Mouse (Mus musculus) limb, embryonic 11.5 days (tissue): Measurements from ENCODE around the gene Nup93. TPM values are rescaled to one million over a fixed set of nuclear protein-coding genes. Genes with fewer than 3 reads are reported as not detected.

Experiments used
- ATAC-seq: fragments of 200-750 bp; cut with Nextera tagmentation; 2 replicates; pipeline ENCODE4 v1.8.0; 2017; ENCODE audit warnings: low read depth; ENCODE audit not compliant: insufficient number of reproducible peaks, low FRiP score, low TSS enrichment
- DNase-seq: peaks from one replicate; pipeline ENCODE4 v3.0.0-alpha.2; 2015; ENCODE audit warnings: low spot score
- H3K27ac ChIP-seq: fragments of 300-500 bp; sonication (generic); replicated peaks from 2 replicates; pipeline ENCODE4 v1.5.1; 2014; ENCODE audit warnings: low read depth, mild to moderate bottlenecking, low read length
- H3K27me3 ChIP-seq: fragments of 300-500 bp; sonication (generic); 2 replicates; pipeline ENCODE4 v1.6.1; 2014; ENCODE audit warnings: mild to moderate bottlenecking, low read length, mixed read lengths; ENCODE audit not compliant: control insufficient read depth, insufficient read depth
- H3K36me3 ChIP-seq: fragments of 300-500 bp; sonication (generic); 2 replicates; pipeline ENCODE4 v1.6.1; 2014; ENCODE audit warnings: mild to moderate bottlenecking, low read length, moderate library complexity, mixed read lengths; ENCODE audit not compliant: control insufficient read depth, insufficient read depth
- H3K4me1 ChIP-seq: fragments of 300-500 bp; sonication (generic); 2 replicates; pipeline ENCODE4 v1.6.1; 2014; ENCODE audit warnings: low read length, mixed read lengths; ENCODE audit not compliant: control insufficient read depth, insufficient read depth
- H3K4me2 ChIP-seq: fragments of 300-500 bp; sonication (generic); 2 replicates; pipeline ENCODE4 v1.6.1; 2014; ENCODE audit warnings: low read depth, mild to moderate bottlenecking, moderate library complexity; ENCODE audit not compliant: severe bottlenecking
- H3K4me3 ChIP-seq: fragments of 300-500 bp; sonication (generic); 2 replicates; pipeline ENCODE4 v1.5.1; 2014; ENCODE audit warnings: low read depth, low read length
- H3K9ac ChIP-seq: fragments of 300-500 bp; sonication (generic); 2 replicates; pipeline ENCODE4 v1.6.1; 2014; ENCODE audit warnings: mild to moderate bottlenecking, low read length
- H3K9me3 ChIP-seq: fragments of 300-500 bp; sonication (generic); 2 replicates; pipeline ENCODE4 v1.6.1; 2016; ENCODE audit warnings: low read length; ENCODE audit not compliant: control insufficient read depth
- WGBS: fragments of 180-500 bp; shearing (Covaris S2); extraction: QIAGEN DNeasy Blood & Tissue Kit; methylation state at CpG from one replicate; pipeline ENCODE4 v1.1.7; 2014; 5-methylcytosine and 5-hydroxymethylcytosine counted together
- polyA plus RNA-seq: library from polyadenylated mRNA; unstranded; fragments of >200 nt; fragmentation: Nextera tagmentation; extraction: Ambion mirVana; gene quantifications from 2 replicates; pipeline ENCODE4 v1.2.1, GENCODE M21; 2014

Nup93 gene
- polyA plus RNA-seq, 1 experiment from 2014 or later: 128 TPM

DNA sequence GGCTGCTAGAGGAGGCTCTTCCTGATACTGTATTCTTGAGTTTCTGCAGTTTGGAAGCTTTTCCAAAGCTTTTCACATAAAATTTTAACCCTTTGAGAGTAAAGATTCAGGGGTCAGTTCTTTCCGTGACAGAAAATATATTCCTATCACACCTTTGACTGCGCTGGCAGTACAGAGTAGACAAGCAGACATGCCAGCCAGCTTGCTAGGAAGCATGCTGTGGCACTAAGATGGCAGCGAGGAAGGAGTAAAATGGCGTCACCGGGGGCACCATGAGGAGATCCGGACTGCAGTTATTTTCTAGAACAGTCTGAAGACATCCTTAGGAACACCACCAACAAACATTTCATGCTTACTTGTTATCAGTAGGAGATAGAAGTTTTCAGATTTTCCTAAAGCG is 55.9 kb downstream of the Nup93 start:
- ATAC-seq (no peak), DNase-seq (no peak)
- Histone ChIP-seq H3K27ac (0 out of 2 replicates have a peak overlapping the region, but pooled peaks have one; percentile 1), H3K36me3 (no peaks in the 10 kb centered on the region), H3K4me2 (no peak overlapping the region), H3K9me3 (no peaks in the 10 kb centered on the region), H3K4me3 (no peak overlapping the region), H3K4me1 (peaks cover 5% of the 10 kb centered on the region), H3K9ac (no peak overlapping the region), H3K27me3 (no peaks in the 10 kb centered on the region)
- WGBS: 93% methylated on average over 7 of the region's 7 CpGs

DNA sequence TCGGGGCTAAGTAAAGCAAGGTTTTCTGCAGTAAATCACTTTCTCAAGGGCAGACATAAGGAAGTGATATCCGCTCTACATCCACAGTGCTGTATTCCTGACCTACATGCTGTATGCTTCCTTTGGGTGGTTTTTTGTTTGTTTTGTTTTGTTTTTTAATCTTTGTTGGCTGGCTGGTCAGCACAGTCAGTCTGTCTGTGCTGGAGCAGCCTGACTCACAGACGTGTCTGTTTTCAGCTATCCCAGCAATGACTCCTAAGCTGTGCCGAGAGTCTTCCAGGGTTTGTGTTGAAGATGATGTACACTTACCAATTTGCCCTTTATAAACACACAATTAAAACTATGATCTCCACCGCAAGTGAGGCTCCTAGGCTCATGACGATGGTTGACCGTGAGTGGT is 56.7 kb downstream of the Nup93 start:
- Histone ChIP-seq H3K4me2 (no peak overlapping the region), H3K36me3 (no peaks in the 10 kb centered on the region), H3K9me3 (no peaks in the 10 kb centered on the region), H3K4me1 (peaks cover 5% of the 10 kb centered on the region), H3K4me3 (no peak overlapping the region), H3K9ac (no peak overlapping the region), H3K27ac (no peak overlapping the region), H3K27me3 (no peaks in the 10 kb centered on the region)
- WGBS: 90% methylated on average over 7 of the region's 7 CpGs
- no peak for DNase-seq
- ATAC-seq: no peak

DNA sequence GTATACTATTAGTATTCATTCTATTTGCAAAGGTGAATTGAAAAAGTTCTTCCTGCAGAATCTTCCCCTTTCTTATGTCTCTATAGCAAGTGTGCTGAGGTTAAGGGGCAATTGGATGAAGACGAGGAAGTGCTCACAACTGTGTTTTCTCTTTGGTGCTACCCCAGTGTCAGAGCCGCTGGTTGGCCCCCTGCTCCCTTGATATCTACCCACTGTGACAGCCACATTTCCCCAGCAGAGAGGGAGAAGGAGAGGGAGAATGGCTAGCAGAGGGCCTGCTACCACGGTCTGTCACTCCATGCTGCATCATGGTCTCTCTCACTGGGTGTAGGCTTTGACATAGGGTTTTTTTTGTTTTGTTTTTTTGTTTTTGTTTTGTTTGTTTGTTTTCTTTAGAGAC is 58.2 kb downstream of the Nup93 start:
- peaks cover 5% of the 10 kb centered on the region for H3K4me1 ChIP-seq
- H3K36me3 ChIP-seq: no peaks in the 10 kb centered on the region
- H3K4me2 ChIP-seq: no peak overlapping the region
- no peak overlapping the region for H3K27ac ChIP-seq
- DNase-seq (no peak), ATAC-seq (no peak)
- 86% methylated on average over 3 of the region's 3 CpGs for WGBS
- H3K9ac ChIP-seq: no peak overlapping the region
- no peaks in the 10 kb centered on the region for H3K27me3 ChIP-seq
- H3K4me3 ChIP-seq: no peak overlapping the region
- no peaks in the 10 kb centered on the region for H3K9me3 ChIP-seq

DNA sequence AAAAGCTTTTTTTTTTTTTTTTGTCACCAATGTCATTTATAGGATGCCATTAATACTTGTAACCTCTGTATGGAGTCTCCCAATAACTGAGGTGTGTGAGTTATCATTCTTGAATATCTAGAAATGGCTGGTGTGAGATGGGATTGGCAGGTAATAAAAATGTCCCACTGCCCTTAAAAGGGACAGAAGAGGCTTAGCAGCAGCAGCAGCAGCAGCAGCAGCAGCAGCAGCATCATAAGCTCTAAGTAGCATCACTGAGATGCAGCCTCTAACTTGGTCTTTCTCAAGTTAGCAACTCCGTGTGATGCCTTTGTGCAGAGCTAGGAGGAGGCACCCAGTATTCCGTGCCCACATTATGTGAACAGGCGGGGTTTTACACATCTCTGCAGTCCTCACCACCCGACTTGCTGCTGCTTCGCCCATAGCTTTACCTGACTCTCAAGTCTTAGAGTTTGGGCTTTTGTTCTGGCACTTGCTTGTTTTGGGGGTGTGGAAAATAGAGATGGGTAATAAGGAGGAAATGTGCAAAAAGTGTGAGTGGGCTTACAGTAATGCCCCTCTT is 59.0 kb downstream of the Nup93 start:
- H3K36me3 ChIP-seq: no peaks in the 10 kb centered on the region
- H3K9ac ChIP-seq: no peak overlapping the region
- no peak overlapping the region for H3K4me3 ChIP-seq
- peaks cover 5% of the 10 kb centered on the region for H3K4me1 ChIP-seq
- DNase-seq (no peak), ATAC-seq (no peak)
- no peak overlapping the region for H3K27ac ChIP-seq
- WGBS: 82% methylated on average over 5 of the region's 5 CpGs
- no peaks in the 10 kb centered on the region for H3K27me3 ChIP-seq
- H3K4me2 ChIP-seq: no peak overlapping the region
- no peaks in the 10 kb centered on the region for H3K9me3 ChIP-seq

DNA sequence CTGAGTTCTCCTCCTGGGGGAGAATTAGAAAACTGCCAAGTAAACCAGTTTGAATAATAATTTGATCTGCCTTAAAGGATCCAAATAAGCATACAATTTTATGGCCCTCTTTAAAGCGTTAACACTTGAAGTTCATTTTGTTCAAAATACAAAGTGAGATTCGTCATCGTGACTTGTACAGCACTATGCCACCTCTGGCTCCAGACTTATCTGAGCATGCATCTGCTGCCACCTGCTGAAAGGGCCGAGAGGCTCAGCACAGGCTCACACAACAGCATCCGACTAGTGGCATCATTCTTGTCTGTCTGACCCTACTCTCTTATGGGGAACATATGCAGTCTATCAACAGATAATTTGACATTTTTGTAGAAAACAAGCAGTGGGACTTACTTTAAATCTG is 59.7 kb downstream of the Nup93 start:
- Histone ChIP-seq H3K27me3 (no peaks in the 10 kb centered on the region), H3K9ac (no peak overlapping the region), H3K4me2 (no peak overlapping the region), H3K27ac (no peak overlapping the region), H3K4me3 (no peak overlapping the region), H3K9me3 (no peaks in the 10 kb centered on the region), H3K4me1 (peaks cover 5% of the 10 kb centered on the region), H3K36me3 (no peaks in the 10 kb centered on the region)
- DNase-seq (no peak), ATAC-seq (no peak)
- WGBS: 81% methylated on average over 5 of the region's 5 CpGs

DNA sequence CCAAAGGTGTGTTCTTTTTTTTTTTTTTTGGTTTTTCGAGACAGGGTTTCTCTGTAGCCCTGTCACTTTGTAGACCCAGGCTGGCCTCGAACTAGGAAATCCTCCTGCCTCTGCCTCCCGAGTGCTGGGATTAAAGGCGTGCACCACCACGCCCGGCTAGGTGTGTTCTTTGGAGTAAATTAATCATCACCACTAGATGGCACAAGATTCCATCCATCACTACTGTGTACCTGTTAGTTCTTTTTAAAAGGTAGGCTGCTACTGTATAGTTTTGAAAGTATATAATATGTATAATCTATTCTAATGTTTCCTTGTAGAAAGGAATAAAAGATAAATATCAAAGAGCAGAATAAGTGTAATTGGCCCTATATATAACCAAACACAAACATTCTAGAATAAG is 63.9 kb downstream of the Nup93 start:
- no peak for ATAC-seq
- H3K9me3 ChIP-seq: no peaks in the 10 kb centered on the region

DNA sequence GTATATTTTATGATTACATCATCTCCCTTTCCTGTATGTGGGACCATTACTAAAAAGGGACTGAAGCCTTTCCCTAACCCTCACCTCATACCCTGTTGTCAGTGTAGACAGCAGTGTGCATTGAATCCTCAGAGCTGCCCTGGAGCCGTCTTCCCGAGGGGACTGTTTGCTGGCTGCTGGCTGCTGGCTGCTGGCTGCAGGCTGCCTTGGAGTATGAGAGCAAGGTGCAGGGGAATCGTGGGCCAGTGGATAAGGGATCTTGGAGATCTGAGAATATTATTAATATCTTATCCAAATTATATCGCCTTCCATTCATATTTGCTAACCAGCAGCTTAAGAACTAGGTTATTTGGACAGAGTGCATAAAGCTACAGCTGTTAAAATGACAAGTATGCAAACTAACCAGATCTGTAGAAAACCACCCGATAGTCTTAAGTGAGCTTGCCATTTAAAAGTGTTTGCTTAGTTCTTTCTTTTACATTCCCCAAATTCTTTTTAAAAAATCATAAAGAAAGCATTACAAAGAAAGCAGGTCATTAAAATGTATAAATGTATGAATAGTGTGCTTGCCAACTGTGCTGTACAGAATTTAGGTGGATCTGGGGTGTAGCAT is 65.7 kb downstream of the Nup93 start:
- H3K9ac ChIP-seq: no peak overlapping the region
- no peak for ATAC-seq
- H3K36me3 ChIP-seq: no peaks in the 10 kb centered on the region
- no peaks in the 10 kb centered on the region for H3K4me1 ChIP-seq
- DNase-seq: no peak
- no peak overlapping the region for H3K4me3 ChIP-seq
- 85% methylated on average over 5 of the region's 5 CpGs for WGBS
- H3K4me2 ChIP-seq: no peak overlapping the region
- no peaks in the 10 kb centered on the region for H3K9me3 ChIP-seq
- H3K27me3 ChIP-seq: no peaks in the 10 kb centered on the region
- H3K27ac ChIP-seq: no peak overlapping the region

More for the DNA sequence above, 63.9 kb downstream of the Nup93 start:
- H3K4me1 ChIP-seq: no peaks in the 10 kb centered on the region
- WGBS: 96% methylated on average over 6 of the region's 6 CpGs
- no peak overlapping the region for H3K4me3 ChIP-seq
- H3K27ac ChIP-seq: no peak overlapping the region
- H3K4me2 ChIP-seq: no peak overlapping the region
- no peaks in the 10 kb centered on the region for H3K27me3 ChIP-seq
- DNase-seq: no peak
- no peak overlapping the region for H3K9ac ChIP-seq
- no peaks in the 10 kb centered on the region for H3K36me3 ChIP-seq

DNA sequence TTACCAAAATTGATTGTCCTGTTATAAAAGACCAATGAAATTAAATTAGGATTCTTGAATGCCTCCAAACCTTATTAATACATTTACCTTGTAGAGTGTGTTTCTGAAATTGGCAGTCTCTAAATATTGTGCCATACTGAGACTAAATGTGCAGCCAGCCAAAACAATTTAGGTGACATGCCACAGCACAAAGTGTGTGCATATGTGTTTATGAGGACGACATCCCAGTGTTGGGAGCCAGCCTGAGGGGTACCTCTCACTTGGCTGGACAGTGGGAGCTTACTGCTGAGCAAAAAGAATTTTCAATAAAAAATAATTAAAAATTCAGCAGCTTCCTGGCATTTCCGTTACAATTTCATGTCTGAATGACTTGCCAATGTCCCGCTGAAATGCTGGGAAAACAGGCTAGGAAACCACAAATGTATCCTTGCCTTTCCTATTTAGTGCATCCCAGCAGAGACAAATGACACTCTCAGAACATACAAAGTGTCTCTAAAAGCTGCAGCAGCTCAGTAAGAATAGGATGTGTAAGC is 68.2 kb downstream of the Nup93 start:
- H3K4me3 ChIP-seq: no peak overlapping the region
- no peaks in the 10 kb centered on the region for H3K4me1 ChIP-seq
- H3K36me3 ChIP-seq: no peaks in the 10 kb centered on the region
- WGBS: 92% methylated on average over 3 of the region's 3 CpGs
- DNase-seq (no peak), ATAC-seq (no peak)
- no peaks in the 10 kb centered on the region for H3K27me3 ChIP-seq
- H3K9me3 ChIP-seq: no peaks in the 10 kb centered on the region
- H3K4me2 ChIP-seq: no peak overlapping the region
- H3K27ac ChIP-seq: no peak overlapping the region
- H3K9ac ChIP-seq: no peak overlapping the region

DNA sequence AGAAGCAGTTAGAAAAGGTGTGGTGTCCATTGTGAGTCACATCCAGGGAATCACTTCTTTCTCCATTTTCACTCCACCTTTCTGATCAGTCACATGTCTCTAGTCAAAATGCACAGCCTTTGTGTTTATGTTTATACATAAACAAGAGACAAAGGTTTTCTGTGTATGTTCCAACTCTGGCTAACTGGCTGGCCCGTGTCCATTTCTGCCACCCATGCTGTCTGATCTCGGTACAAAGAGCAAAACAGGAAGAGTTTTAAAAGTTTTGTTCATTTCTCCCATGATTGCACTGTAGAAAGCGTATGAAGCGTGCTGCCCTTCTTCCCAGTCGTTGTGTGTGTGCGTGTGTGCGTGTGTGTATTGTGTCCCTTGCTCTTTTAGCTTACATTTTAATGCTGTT is 69.8 kb downstream of the Nup93 start:
- no peak overlapping the region for H3K4me3 ChIP-seq
- no peak overlapping the region for H3K4me2 ChIP-seq
- no peak overlapping the region for H3K27ac ChIP-seq
- no peaks in the 10 kb centered on the region for H3K9me3 ChIP-seq
- no peaks in the 10 kb centered on the region for H3K4me1 ChIP-seq
- 93% methylated on average over 7 of the region's 7 CpGs for WGBS
- DNase-seq: no peak
- H3K9ac ChIP-seq: no peak overlapping the region
- no peaks in the 10 kb centered on the region for H3K36me3 ChIP-seq
- ATAC-seq: no peak
- no peaks in the 10 kb centered on the region for H3K27me3 ChIP-seq
